Mouse (Mus musculus): Measurements from ENCODE around the gene Gal3st2. TPM values are rescaled to one million over a fixed set of nuclear protein-coding genes. Genes with fewer than 3 reads are reported as not detected.
A peak's percentile ranks its signal among the peaks of the same experiment; 100 is the strongest.
"Not testable (repeated sequence)": the region's sequence is repeated elsewhere in the genome, so short reads cannot be mapped to it uniquely, and the experiment has no call there.

Gene Gal3st2
- polyA plus RNA-seq, 1 experiment from 2014 or later = not detected

- not testable (repeated sequence) for H3K9ac ChIP-seq; H3K9me3 ChIP-seq (replicated peaks); H3K27ac ChIP-seq; H3K36me3 ChIP-seq; H3K4me3 ChIP-seq; H3K27me3 ChIP-seq; H3K4me1 ChIP-seq; ATAC-seq (ENCODE audit: low FRiP score); H3K4me2 ChIP-seq (replicated peaks)
- 78% methylated on average over 1 of the region's 1 CpGs for WGBS
Observed at GRCm38 (mm10) chr1:93890936-93891335, 29.8 kb downstream of the Gal3st2 start.

GRCm38 (mm10) chr1:93897395-93897794 is 36.3 kb downstream of the Gal3st2 start:
- no CpG with 5 or more reads among the region's 1 CpGs for WGBS
- H3K27ac ChIP-seq; H3K27me3 ChIP-seq; H3K36me3 ChIP-seq; H3K9ac ChIP-seq; ATAC-seq (ENCODE audit: low FRiP score); H3K4me3 ChIP-seq; H3K4me2 ChIP-seq (replicated peaks); H3K9me3 ChIP-seq (replicated peaks); H3K4me1 ChIP-seq: not testable (repeated sequence)

- not testable (repeated sequence) for H3K9me3 ChIP-seq (replicated peaks); H3K27me3 ChIP-seq; ATAC-seq (ENCODE audit: low FRiP score); H3K9ac ChIP-seq; H3K4me3 ChIP-seq; H3K27ac ChIP-seq; H3K36me3 ChIP-seq; H3K4me1 ChIP-seq; H3K4me2 ChIP-seq (replicated peaks)
- WGBS = 90% methylated on average over 4 of the region's 5 CpGs
Observed at GRCm38 (mm10) chr1:93901291-93901690, 40.2 kb downstream of the Gal3st2 start.

- H3K4me3 ChIP-seq; H3K9ac ChIP-seq; H3K4me2 ChIP-seq (replicated peaks); H3K4me1 ChIP-seq; ATAC-seq (ENCODE audit: low FRiP score); H3K27ac ChIP-seq; H3K36me3 ChIP-seq; H3K9me3 ChIP-seq (replicated peaks); H3K27me3 ChIP-seq: not testable (repeated sequence)
- no CpG with 5 or more reads among the region's 5 CpGs for WGBS
Observed at GRCm38 (mm10) chr1:93906690-93907089, 45.6 kb downstream of the Gal3st2 start.

- not testable (repeated sequence) for H3K9me3 ChIP-seq (replicated peaks); H3K4me3 ChIP-seq; ATAC-seq (ENCODE audit: low FRiP score); H3K9ac ChIP-seq; H3K4me2 ChIP-seq (replicated peaks); H3K36me3 ChIP-seq; H3K4me1 ChIP-seq; H3K27me3 ChIP-seq; H3K27ac ChIP-seq
- WGBS = no CpG with 5 or more reads among the region's 11 CpGs
Observed at GRCm38 (mm10) chr1:93908977-93909586, 48.0 kb downstream of the Gal3st2 start.

GRCm38 (mm10) chr1:93911877-93912276 is 50.8 kb downstream of the Gal3st2 start:
- ATAC-seq (ENCODE audit: low FRiP score) = 0 out of 2 replicates have a peak, but pooled peaks have one; percentile 33
- not testable (repeated sequence) for H3K4me3 ChIP-seq; H3K27me3 ChIP-seq; H3K36me3 ChIP-seq; H3K9me3 ChIP-seq (replicated peaks); H3K4me2 ChIP-seq (replicated peaks); H3K9ac ChIP-seq; H3K4me1 ChIP-seq; H3K27ac ChIP-seq
- no CpG with 5 or more reads among the region's 2 CpGs for WGBS

GRCm38 (mm10) chr1:93917160-93917559 is 56.1 kb downstream of the Gal3st2 start:
- not testable (repeated sequence) for H3K27me3 ChIP-seq; ATAC-seq (ENCODE audit: low FRiP score); H3K9me3 ChIP-seq (replicated peaks); H3K4me3 ChIP-seq; H3K27ac ChIP-seq; H3K4me1 ChIP-seq; H3K4me2 ChIP-seq (replicated peaks); H3K36me3 ChIP-seq; H3K9ac ChIP-seq
- 83% methylated on average over 3 of the region's 3 CpGs for WGBS

- not testable (repeated sequence) for H3K9ac ChIP-seq; H3K9me3 ChIP-seq (replicated peaks); H3K4me2 ChIP-seq (replicated peaks); H3K36me3 ChIP-seq; ATAC-seq (ENCODE audit: low FRiP score); H3K27ac ChIP-seq; H3K4me3 ChIP-seq; H3K4me1 ChIP-seq; H3K27me3 ChIP-seq
- 90% methylated on average over 2 of the region's 2 CpGs for WGBS
Observed at GRCm38 (mm10) chr1:93918011-93918410, 56.9 kb downstream of the Gal3st2 start, which contains the start of gene Gal3st2b. Gene Gal3st2b (plus strand): TSS chr1:93918311.

- not testable (repeated sequence) for H3K4me2 ChIP-seq (replicated peaks); H3K9me3 ChIP-seq (replicated peaks); H3K4me3 ChIP-seq; H3K4me1 ChIP-seq; H3K36me3 ChIP-seq; ATAC-seq (ENCODE audit: low FRiP score); H3K27me3 ChIP-seq; H3K9ac ChIP-seq; H3K27ac ChIP-seq
- whole genome bisulfite sequencing = 92% methylated on average over 1 of the region's 1 CpGs
Observed at GRCm38 (mm10) chr1:93918775-93919174, 57.7 kb downstream of the Gal3st2 start.

- H3K4me2 ChIP-seq (replicated peaks); H3K4me3 ChIP-seq; H3K27ac ChIP-seq; H3K4me1 ChIP-seq; H3K9me3 ChIP-seq (replicated peaks); H3K36me3 ChIP-seq; H3K27me3 ChIP-seq; H3K9ac ChIP-seq; ATAC-seq (ENCODE audit: low FRiP score): not testable (repeated sequence)
- WGBS = 84% methylated on average over 3 of the region's 3 CpGs
Observed at GRCm38 (mm10) chr1:93919321-93919720, 58.2 kb downstream of the Gal3st2 start.

GRCm38 (mm10) chr1:93922609-93923008 is 61.5 kb downstream of the Gal3st2 start:
- not testable (repeated sequence) for ATAC-seq (ENCODE audit: low FRiP score); H3K9ac ChIP-seq; H3K27ac ChIP-seq; H3K4me2 ChIP-seq (replicated peaks); H3K4me1 ChIP-seq; H3K36me3 ChIP-seq; H3K27me3 ChIP-seq; H3K9me3 ChIP-seq (replicated peaks); H3K4me3 ChIP-seq
- WGBS = 91% methylated on average over 3 of the region's 3 CpGs

- not testable (repeated sequence) for H3K27ac ChIP-seq; H3K4me3 ChIP-seq; H3K27me3 ChIP-seq; H3K4me1 ChIP-seq; ATAC-seq (ENCODE audit: low FRiP score); H3K4me2 ChIP-seq (replicated peaks); H3K9me3 ChIP-seq (replicated peaks); H3K36me3 ChIP-seq; H3K9ac ChIP-seq
- WGBS = 66% methylated on average over 2 of the region's 2 CpGs
Observed at GRCm38 (mm10) chr1:93923098-93923497, 62.0 kb downstream of the Gal3st2 start.
